Mouse (Mus musculus): Measurements from ENCODE around the gene Dcps.
"Not testable (repeated sequence)": the region's sequence is repeated elsewhere in the genome, so short reads cannot be mapped to it uniquely, and the experiment has no call there.

The Dcps gene

DNA sequence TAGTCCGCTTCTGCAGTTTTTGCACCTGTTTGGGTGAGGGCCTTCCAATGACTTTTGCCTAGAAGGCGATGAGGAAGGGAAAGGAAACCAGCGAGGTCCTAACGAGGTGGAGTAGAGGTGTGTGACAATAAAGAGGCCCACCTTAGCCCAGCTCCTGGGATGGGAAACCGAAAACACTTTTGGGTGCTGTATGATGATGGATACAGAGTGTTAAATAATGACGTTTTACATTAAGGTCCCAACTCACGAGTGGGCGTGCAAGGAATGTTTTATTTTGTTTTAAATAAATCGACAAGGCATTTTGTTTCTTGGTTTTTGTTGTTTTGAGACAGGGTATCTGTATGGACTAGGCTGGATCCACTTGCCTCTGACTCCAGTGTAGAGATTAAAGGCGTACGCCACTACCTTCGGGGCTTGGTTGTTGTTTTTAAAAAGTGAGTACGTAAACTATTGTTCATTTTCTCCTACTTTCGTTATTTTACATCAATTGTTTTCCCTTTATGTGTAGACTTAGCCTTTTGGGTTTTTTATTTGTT lies 331 bp upstream of the Dcps start:
- DNase-seq (ENCODE audit: low spot score in 2 of 2) = no peak

- DNase-seq (ENCODE audit: low spot score in 2 of 2) = no peak
These were observed 2.5 kb downstream of the Dcps start for GRCm38 (mm10) chr9:35173331-35173730.

GRCm38 (mm10) chr9:35170071-35170470 lies 5.8 kb downstream of the Dcps start:
- no peak for DNase-seq (ENCODE audit: low spot score in 2 of 2)

DNA sequence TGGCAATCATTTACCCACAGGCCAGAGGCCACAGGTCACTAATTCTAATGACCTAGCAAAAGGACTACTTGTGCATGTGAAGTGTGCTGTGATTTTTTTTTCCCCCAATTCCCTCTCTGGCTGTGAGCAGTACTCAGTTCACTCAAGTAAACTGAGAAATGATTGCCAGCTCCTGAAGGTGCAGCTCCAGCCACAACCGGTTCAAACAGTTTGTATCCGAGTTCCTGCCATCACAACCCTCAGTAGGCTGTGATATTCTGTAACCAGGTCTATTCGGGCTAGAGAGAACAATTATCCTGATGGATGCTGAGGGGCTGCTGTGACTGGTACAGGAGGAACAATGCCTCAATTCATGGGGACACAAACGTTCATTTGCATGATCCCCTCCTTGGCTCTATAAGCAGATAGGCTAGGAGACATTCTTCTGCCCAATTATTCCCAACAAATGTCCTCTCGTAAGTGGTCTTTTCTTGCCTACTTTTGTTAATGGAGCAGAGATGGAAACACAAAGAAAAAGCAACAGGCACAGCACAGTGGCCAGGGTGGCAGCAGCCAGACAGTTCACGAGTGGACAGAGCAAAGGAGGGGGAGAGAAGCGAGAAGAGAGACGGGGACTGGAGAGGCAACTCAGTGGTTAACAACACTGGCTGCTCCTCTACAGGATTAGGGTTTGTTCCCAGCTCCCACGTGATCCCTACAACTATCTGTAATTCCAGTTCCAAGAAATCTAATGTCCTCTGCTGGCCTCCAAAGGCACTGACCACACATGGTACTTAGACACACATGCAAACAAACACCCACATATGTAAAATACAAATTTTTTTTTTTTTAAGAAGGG lies 8.8 kb downstream of the Dcps start:
- DNase-seq (ENCODE audit: low spot score in 2 of 2) = no peak

GRCm38 (mm10) chr9:35166144-35166797 lies 9.6 kb downstream of the Dcps start:
- peak in 1 of 2 experiments; percentile 33 for DNase-seq (ENCODE audit: low spot score in 2 of 2)

DNA sequence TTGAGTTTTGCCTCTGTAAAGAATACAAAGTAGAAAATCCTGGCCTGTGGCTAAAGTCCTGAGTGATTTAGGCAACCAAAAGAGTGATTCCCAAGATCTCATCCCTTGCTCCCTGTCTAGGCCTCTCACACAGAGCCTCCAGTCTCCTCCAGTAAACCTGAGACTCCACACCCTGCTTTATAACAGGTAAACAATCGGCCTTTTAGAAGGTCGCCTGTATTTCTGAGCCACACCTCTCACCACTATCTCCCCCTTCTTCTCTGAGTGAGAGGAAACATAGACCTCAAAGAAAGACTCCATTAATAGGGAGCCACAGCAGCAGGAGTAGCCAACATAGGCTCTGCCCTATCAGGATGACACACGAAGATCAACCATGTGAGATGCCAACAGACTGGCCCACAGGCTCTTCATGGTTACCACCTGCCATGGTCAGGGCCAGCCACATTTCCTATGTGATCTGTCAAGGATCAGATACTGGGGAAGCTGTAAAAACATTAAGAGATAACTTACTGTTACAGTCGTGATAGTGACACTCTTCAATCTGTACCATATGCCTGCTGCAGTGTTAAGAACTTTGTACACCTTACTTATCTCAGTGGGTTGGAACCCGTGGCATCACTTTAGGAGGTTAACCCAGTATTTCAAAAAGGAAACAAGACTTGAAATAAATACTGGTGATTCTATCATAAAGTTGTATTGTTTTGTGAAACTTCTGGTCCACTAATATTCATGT lies 11.6 kb downstream of the Dcps start:
- DNase-seq (ENCODE audit: low spot score in 2 of 2) = no peak

- DNase-seq (ENCODE audit: low spot score in 2 of 2) = peak; percentile 74 to 87
These were observed 12.7 kb downstream of the Dcps start for GRCm38 (mm10) chr9:35163011-35163690.

- no peak for DNase-seq (ENCODE audit: low spot score in 2 of 2)
These were observed 14.1 kb downstream of the Dcps start for GRCm38 (mm10) chr9:35161721-35162120.

DNA sequence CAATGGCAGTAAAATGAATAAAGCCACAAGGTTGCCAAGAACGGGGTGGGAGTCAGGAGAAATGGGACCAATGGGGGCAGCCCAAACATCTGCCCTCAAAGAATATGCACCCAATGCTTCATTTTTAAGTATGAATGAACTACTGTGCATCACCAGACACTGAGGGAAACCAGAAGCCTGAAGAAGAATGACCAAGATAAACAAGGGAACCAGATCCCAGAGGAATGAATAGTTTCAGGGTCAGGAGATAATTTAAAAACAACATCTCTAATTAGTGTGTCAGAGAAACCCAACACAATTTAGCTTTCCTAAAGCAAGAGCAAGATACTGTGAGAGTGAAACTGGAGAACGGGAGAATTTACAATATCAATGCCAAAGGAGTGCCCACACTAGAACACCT lies 15.2 kb downstream of the Dcps start:
- no peak for DNase-seq (ENCODE audit: low spot score in 2 of 2)

DNA sequence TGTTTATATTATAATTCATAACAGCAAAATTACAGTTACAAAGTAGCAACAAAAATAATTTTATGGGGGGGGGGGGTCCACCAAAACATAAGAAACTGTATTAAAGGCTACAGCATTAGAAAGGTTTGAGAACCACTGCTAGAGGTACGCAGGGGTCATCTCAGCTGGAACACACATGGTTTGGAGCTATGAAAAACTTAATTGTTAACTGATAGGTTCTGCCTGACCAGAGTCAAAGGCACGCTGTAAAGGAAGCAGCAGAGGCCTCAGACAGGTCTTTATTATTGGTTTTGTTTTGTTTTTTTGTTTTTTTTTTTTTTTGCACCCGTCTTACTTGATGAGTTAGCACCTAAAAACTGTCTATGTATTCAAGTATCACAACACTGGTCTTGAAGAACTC lies 17.4 kb downstream of the Dcps start:
- no peak for DNase-seq (ENCODE audit: low spot score in 2 of 2)

DNA sequence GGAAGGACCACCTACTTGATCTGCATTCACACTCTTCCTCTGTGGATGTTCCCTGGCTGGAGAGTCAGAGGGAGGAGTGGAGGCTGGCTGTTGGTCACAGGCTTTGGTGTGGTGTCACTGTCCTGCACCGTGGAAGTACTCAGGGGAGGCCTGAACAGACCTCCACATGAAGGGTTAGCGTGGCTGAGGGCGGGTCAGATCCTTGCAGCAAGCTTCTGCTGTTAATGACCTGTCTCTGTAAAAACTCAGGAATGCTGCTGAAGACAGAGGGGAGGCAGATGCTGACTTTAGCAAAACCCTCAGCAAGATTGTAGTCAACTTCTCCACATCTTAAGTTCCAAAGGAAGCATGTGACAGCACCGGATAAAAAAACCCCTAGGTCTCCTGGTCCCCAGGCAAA lies 19.0 kb downstream of the Dcps start:
- no peak for DNase-seq (ENCODE audit: low spot score in 2 of 2)

DNA sequence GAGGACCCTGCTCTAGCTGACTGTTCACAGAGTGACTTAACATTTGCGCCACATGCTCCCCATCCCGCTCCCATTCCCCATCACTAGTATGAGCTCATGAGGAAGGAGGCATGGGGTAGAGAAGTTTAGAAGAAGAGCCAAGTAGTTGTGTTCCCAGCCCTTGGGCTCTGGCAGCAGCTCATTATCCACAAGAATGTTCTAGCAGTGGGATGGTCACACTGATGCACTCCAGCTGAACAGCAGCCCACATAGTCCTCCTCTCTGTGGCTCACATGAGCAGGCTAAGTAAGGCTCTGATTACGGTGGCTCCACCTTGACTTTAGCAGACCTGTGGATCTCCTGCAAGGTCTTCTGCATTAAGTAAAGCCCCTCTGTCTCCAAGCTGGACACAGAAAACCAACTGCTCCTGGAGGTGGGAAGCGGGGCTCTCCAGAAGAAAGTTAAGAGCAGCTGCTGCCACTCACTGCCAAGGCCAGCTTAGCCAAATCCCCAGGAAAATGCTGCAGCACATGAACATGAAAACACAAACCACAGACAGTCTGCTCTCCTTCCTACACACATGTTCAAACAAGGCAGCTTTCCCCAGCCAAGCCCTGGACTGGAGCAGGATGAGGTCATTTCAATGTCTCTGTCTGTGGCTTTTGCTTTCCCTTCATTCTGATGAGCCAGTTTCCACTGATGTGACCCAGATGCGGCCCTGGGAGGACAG lies 19.7 kb downstream of the Dcps start:
- peak; percentile 72 to 75 for DNase-seq (ENCODE audit: low spot score in 2 of 2)

- DNase-seq (ENCODE audit: low spot score in 2 of 2) = no peak
These were observed 22.9 kb downstream of the Dcps start for GRCm38 (mm10) chr9:35152923-35153322.

DNA sequence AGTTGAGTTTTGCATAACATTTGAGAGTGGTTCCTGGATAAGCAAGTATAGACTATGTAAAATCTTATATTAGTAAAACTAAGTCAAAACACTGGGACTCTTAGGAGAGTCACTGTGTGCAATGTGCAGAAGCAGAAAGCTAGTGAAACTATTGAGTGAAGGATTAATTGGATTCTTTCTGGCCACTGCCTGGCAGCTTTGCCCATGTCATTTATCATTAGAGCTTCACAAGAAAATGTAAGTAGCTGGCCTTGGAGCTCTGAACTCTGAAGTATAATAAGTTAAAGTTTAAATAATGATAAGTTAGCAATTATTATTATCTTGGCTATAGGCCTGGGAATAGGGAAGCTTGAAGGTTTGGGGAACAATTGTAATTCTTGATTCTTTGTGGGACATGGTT lies 27.0 kb downstream of the Dcps start:
- DNase-seq (ENCODE audit: low spot score in 2 of 2) = not testable (repeated sequence)

- not testable (repeated sequence) for DNase-seq (ENCODE audit: low spot score in 2 of 2)
These were observed 28.6 kb downstream of the Dcps start for GRCm38 (mm10) chr9:35147261-35147660.

GRCm38 (mm10) chr9:35145829-35146228 lies 30.0 kb downstream of the Dcps start:
- DNase-seq (ENCODE audit: low spot score in 2 of 2) = no peak

GRCm38 (mm10) chr9:35145118-35145517 lies 30.7 kb downstream of the Dcps start:
- DNase-seq (ENCODE audit: low spot score in 2 of 2) = no peak

DNA sequence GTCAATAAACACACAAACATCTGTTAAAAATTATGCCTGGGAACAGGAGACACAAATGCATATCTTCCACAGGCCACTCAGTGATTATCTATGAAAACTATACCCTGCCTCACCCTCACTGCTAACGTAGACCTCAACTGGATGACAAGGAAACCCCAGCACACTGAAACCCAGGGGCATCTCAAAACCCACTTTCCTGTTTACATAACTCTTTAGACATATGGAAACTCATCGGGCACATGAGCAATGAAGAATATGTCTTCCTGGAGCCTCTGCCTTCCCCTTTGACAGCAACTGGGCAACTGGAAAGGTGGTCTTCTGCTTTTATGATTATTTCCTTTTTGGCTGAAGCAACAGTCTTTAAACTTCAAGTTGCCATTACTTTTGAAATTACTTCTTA lies 33.6 kb downstream of the Dcps start:
- DNase-seq (ENCODE audit: low spot score in 2 of 2) = no peak

- no peak for DNase-seq (ENCODE audit: low spot score in 2 of 2)
These were observed 36.6 kb downstream of the Dcps start for GRCm38 (mm10) chr9:35139231-35139744.

DNA sequence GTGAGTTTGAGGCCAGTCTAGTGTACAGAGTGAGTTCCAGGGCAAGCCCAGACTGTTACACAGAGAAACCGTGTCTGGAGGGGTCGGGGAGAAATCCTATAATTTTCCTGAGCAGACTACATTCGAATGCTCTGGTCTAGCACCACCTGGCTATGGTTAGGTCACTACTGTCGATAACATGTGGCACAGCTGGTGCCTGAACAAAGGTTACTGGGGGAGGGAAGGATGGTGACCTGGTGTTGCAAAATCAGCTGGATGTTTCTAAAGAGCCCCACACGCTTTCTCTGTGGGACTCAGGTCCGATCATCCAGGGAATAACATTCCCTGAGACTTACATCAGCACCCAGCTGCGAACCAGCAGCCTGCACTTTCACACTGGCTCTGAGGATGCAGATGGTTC lies 37.8 kb downstream of the Dcps start:
- DNase-seq (ENCODE audit: low spot score in 2 of 2) = no peak

GRCm38 (mm10) chr9:35135575-35135974 lies 40.3 kb downstream of the Dcps start:
- DNase-seq (ENCODE audit: low spot score in 2 of 2) = no peak

Data from heart, adult 9 months (tissue).